Mouse (Mus musculus): ENCODE results near the gene Klhl10. TPM values are rescaled to one million over a fixed set of nuclear protein-coding genes. Genes with fewer than 3 reads are reported as not detected.

Klhl10 gene
- polyA plus RNA-seq, 1 experiment = 1.4 TPM

DNA sequence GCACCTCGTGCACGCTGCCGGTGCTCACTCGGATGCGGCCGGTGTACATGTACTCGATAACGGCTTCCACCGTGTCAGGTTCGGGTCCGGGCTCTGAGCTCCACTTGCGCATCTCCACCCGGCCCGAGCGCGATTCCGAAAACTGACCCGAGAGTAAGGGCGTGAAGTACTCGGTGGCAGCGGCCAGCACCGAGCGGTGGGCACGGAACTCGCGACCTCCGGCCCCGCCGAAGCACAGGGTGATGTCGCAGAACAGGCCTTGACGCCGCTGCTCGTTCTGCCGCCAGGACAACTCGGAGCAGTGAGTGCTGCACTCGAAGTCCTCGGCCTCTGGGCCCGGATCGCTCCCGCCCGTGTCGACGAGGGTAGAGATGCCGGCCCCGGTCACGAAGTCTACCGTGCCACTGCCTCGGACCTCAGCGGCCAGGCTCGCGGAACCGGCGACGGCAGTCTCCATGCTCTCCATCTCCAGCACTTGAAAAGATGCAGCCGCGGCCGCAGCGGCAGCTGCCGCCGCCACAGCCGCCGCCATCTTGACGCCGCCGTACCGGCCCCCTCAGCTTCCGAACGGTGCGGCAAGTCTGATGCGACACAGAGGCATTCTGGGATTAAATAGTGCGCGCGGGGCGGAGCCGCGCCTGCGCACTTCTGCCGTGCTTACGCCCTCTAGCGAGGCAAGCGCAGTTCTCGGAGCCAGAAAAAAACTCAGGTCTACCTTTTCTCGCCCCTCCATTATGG is 30.6 kb downstream of the Klhl10 start, which contains the start of gene Klhl11:
Klhl11 (minus strand) TSS at position 545 of the 738 bp plus-strand sequence.
- TF ChIP-seq POLR2A (IDR thresholded peaks at IDR 0.05; ENCODE audit: borderline replicate concordance, extremely low read depth, insufficient read depth, insufficient read length, poor library complexity, severe bottlenecking) = peak; percentile 97
- peak; percentile 86 for TF ChIP-seq CTCF (IDR thresholded peaks at IDR 0.05; ENCODE audit: borderline replicate concordance, extremely low read depth, insufficient read depth, insufficient read length)
- peak; percentile 97 for DNase-seq (ENCODE audit: low read depth)

DNA sequence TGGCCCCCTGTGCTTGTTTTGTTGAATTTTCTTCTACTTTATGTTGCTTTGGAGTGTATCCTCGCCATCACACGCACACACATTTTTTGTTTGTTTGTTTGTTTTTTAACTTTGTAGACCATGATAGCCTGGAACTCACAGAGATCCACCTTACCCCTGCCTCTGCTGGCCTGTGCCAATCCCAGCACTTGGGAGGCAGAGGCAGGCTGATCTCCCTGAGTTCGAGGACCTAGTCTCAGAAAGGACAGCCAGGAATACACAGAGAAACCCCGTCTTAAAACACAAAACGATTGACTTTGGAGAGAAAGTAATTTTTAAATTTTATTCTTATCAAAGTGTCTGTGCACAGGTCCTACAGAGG is 31.2 kb downstream of the Klhl10 start:
- DNase-seq (ENCODE audit: low read depth) = no peak
- TF ChIP-seq POLR2A (IDR thresholded peaks at IDR 0.05; ENCODE audit: borderline replicate concordance, extremely low read depth, insufficient read depth, insufficient read length, poor library complexity, severe bottlenecking) = no peak
- TF ChIP-seq CTCF (IDR thresholded peaks at IDR 0.05; ENCODE audit: borderline replicate concordance, extremely low read depth, insufficient read depth, insufficient read length) = no peak

DNA sequence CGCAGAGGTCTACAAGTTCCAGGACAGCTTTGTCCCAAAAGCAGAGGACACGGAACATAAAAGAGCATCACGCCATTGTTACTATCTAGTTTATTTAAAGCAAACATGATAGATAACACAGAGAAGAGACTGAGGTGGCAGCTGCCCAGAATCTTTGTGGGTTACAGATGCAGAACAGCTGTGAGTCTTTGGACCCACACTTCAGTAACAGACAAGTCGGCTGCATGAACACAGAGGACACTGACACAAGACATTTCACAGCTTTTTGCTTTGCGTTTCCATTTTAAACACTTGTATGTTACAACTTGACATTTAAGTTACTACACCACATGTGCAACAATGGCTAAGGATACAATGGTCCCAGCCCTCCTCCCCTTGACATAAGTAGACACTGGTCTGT is 34.6 kb downstream of the Klhl10 start:
- no peak for TF ChIP-seq POLR2A (IDR thresholded peaks at IDR 0.05; ENCODE audit: borderline replicate concordance, extremely low read depth, insufficient read depth, insufficient read length, poor library complexity, severe bottlenecking)
- no peak for TF ChIP-seq CTCF (IDR thresholded peaks at IDR 0.05; ENCODE audit: borderline replicate concordance, extremely low read depth, insufficient read depth, insufficient read length)
- DNase-seq (ENCODE audit: low read depth) = no peak

DNA sequence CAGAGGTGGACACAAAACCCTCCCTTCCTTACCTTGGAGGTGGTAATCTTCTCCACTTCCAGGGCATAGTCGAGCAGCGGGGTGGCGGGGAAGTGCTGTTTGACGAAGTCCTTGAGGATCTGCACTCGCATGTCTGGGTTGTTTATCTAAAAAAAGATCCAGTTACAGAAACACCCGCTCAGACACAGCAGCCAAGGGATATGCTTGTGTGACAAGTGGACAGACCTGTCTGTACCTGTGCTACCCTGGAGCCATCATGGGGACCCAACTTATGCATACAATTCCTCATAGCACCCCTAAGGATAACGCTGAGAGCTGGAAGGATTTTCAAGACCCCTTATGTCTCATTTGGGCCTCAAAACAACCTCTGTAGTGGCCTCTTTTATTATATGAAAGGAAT is 37.4 kb downstream of the Klhl10 start:
- TF ChIP-seq CTCF (IDR thresholded peaks at IDR 0.05; ENCODE audit: borderline replicate concordance, extremely low read depth, insufficient read depth, insufficient read length) = no peak
- TF ChIP-seq POLR2A (IDR thresholded peaks at IDR 0.05; ENCODE audit: borderline replicate concordance, extremely low read depth, insufficient read depth, insufficient read length, poor library complexity, severe bottlenecking) = no peak
- no peak for DNase-seq (ENCODE audit: low read depth)

DNA sequence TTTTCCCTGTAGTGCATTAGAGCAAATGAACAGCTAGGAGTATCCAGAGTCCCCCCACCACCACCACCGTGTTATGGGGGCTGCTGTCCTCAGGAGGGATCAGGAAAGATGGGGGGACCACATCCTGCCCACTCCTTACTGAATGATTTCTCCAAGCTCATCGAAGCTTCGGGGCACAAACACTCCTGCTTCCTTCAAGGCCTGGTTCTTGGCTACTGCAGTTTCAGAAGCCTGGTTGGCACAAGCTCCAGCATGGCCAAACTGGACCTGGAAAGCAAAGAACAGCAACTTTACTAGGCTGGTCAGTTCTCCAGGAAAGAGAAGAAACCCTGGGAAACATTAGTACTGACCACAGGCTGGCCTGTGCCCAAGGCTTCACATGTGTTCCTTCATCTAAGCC is 42.7 kb downstream of the Klhl10 start:
- no peak for DNase-seq (ENCODE audit: low read depth)
- no peak for TF ChIP-seq CTCF (IDR thresholded peaks at IDR 0.05; ENCODE audit: borderline replicate concordance, extremely low read depth, insufficient read depth, insufficient read length)
- TF ChIP-seq POLR2A (IDR thresholded peaks at IDR 0.05; ENCODE audit: borderline replicate concordance, extremely low read depth, insufficient read depth, insufficient read length, poor library complexity, severe bottlenecking) = no peak

DNA sequence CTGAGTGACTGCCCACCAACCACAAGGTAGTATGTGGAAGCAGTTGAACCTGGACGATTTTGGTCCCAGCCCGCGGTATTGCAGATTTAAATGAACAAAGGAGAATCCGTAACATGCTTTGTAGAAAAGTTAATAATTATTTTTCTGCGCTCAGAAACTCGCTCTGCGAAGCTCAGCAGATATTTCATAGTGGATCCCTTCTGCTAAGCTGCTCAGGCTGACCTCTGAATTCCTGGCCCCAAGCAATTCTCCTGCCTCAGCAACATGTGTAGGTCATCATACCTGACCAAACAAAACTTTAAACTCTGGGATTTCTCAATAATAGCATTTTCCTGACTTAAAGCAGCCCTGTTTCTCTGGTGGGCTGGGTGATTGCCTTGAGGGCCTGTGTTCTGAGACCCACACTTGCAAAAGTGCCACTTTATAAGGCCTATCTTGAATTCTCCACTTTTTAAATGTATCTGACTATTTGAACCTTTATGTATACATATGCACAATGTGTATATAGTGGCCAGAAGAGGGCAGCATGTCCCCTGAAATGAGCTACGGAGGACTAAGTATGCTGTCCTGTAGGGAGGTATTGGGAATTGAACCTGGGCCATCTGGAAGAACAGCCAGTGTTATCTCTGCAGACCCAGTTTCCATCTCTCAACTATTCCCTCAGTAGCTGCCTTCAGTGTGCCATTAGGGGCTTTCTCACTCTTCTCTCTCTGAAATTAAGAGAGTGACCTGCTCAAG is 44.3 kb downstream of the Klhl10 start:
- peak; percentile 44; the same call in 1 of the 2 replicates for TF ChIP-seq CTCF (IDR thresholded peaks at IDR 0.05; ENCODE audit: borderline replicate concordance, extremely low read depth, insufficient read depth, insufficient read length)
- TF ChIP-seq POLR2A (IDR thresholded peaks at IDR 0.05; ENCODE audit: borderline replicate concordance, extremely low read depth, insufficient read depth, insufficient read length, poor library complexity, severe bottlenecking) = no peak
- DNase-seq (ENCODE audit: low read depth) = peak; percentile 73

DNA sequence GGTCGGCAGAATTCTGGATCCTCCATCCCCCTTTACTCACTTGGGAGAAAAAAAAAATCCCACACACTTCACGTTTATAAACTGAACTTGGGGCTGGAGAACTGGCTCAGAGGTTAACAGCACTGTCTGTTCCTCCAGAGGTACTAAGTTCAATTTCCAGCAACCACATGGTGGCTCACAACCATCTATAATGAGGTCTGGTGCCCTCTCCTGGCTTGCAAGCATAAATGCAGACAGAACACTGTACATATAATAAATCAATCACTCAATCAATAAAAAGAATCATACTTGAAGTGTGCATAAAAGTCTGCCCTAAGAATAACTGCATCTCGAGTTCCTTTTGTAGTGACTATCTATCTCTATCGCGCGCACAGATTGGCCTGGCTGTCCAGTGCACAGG is 49.2 kb downstream of the Klhl10 start:
- peak; percentile 19 for DNase-seq (ENCODE audit: low read depth)
- TF ChIP-seq CTCF (IDR thresholded peaks at IDR 0.05; ENCODE audit: borderline replicate concordance, extremely low read depth, insufficient read depth, insufficient read length) (peak; percentile 20; the same call in 1 of the 2 replicates), POLR2A (IDR thresholded peaks at IDR 0.05; ENCODE audit: borderline replicate concordance, extremely low read depth, insufficient read depth, insufficient read length, poor library complexity, severe bottlenecking) (no peak)

DNA sequence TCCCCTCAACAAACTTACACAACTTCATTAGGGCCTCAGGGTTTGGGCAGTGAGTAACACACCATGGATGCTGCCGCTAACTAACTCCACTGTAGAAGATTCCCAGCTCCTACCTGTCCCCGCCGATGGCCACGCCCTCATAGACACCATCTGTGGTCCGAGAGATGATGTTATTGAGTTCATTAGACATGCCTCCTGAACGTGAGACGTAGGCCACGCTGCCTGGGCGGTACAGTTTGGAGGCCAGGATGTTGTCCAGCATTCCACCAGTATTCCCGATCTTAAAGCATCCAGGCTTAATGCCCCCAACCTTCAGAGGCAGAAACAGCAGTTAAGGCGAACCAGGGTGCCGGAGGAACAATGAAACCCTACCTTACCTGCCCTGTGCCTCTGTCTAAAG is 52.1 kb downstream of the Klhl10 start:
- TF ChIP-seq CTCF (IDR thresholded peaks at IDR 0.05; ENCODE audit: borderline replicate concordance, extremely low read depth, insufficient read depth, insufficient read length) (no peak), POLR2A (IDR thresholded peaks at IDR 0.05; ENCODE audit: borderline replicate concordance, extremely low read depth, insufficient read depth, insufficient read length, poor library complexity, severe bottlenecking) (no peak)
- DNase-seq (ENCODE audit: low read depth) = no peak

DNA sequence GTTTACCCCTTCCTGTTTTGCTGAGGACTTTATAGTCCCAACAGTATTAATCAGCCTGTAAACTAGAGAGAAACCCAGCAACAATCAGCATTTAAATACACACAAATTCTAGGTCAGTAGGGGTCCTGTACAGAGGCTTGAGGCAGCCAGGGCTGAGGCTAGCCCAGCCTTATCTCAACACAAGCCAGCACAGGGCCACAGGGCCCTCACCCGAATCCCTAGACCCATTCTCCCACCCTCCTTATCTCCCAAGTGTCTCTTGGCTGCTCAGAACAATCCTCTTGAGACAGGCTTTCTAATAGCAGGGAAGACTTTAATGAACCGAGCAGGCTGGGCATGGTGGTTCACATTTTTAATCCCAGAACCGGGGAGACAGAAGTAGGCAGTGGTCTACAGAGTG is 58.5 kb downstream of the Klhl10 start:
- TF ChIP-seq POLR2A (IDR thresholded peaks at IDR 0.05; ENCODE audit: borderline replicate concordance, extremely low read depth, insufficient read depth, insufficient read length, poor library complexity, severe bottlenecking) = no peak
- no peak for TF ChIP-seq CTCF (IDR thresholded peaks at IDR 0.05; ENCODE audit: borderline replicate concordance, extremely low read depth, insufficient read depth, insufficient read length)
- no peak for DNase-seq (ENCODE audit: low read depth)

DNA sequence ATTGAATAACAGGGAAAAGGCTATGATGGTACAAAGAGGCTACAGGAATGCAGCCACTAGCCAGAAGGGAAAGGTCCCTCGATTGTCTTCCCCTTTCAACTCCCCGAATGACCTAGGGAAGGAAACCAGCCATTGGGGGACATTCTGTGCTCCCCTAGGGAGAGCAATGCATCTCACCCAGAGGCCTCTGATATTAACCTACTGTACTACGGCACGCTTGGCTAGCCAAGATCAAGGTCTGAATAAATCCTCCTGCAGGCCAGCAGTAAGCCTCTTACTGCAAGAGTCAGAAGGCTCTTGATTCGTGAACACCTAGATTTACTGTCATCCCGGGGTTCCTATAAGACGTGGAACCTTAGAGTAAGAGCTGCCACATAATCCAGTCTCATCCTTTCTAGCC is 58.9 kb downstream of the Klhl10 start:
- no peak for DNase-seq (ENCODE audit: low read depth)
- TF ChIP-seq POLR2A (IDR thresholded peaks at IDR 0.05; ENCODE audit: borderline replicate concordance, extremely low read depth, insufficient read depth, insufficient read length, poor library complexity, severe bottlenecking) (no peak), CTCF (IDR thresholded peaks at IDR 0.05; ENCODE audit: borderline replicate concordance, extremely low read depth, insufficient read depth, insufficient read length) (no peak)

DNA sequence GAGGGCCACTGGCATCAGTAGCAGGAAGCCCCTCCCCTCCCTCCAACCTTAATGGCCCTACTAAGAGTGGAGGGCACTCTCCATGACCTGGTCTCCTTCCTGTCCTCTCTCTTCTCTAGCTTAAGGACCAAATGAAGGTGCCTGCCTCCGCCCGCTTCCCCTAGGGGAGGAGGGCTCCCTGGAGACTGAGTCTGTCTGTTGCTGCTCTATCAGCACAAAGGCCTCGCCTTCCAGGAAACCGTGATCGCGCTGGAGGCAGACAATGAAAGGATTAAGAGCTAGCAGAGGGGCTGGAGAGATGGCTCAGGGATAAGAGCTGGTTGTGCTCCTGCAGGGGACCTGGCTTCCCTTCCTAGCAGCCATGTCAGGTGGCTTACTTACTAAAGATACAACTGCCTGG is 59.6 kb downstream of the Klhl10 start:
- TF ChIP-seq POLR2A (IDR thresholded peaks at IDR 0.05; ENCODE audit: borderline replicate concordance, extremely low read depth, insufficient read depth, insufficient read length, poor library complexity, severe bottlenecking) = no peak
- TF ChIP-seq CTCF (IDR thresholded peaks at IDR 0.05; ENCODE audit: borderline replicate concordance, extremely low read depth, insufficient read depth, insufficient read length) = no peak
- peak; percentile 40 for DNase-seq (ENCODE audit: low read depth)
